Mouse (Mus musculus) right cerebral cortex, postnatal 10 days (tissue): ENCODE measurements around the gene Lrit3.
"Not testable (repeated sequence)": the region's sequence is repeated elsewhere in the genome, so short reads cannot be mapped to it uniquely, and the experiment has no call there.

Experiments
- DNase-seq, 2 experiments: peaks; one replicate each; pipeline ENCODE4 v3.0.0; 2021; ENCODE audit warnings: low spot score in 2 of 2

Lrit3 gene

GRCm38 (mm10) chr3:129771210-129771609 is 32.6 kb downstream of the Lrit3 start:
- no peak for DNase-seq

- DNase-seq = no peak
These were observed 36.6 kb downstream of the Lrit3 start for GRCm38 (mm10) chr3:129766971-129767794.

- DNase-seq = no peak
These were observed 37.7 kb downstream of the Lrit3 start for GRCm38 (mm10) chr3:129766106-129766505.

- not testable (repeated sequence) for DNase-seq
These were observed 46.2 kb downstream of the Lrit3 start for GRCm38 (mm10) chr3:129757599-129757998.

- DNase-seq = peak; percentile 30 to 34
These were observed 48.9 kb downstream of the Lrit3 start, which contains the start of gene Egf for GRCm38 (mm10) chr3:129754650-129755604. Gene Egf (minus strand): TSS chr3:129755316.

- peak in 1 of 2 experiments; percentile 27 for DNase-seq
These were observed 59.0 kb downstream of the Lrit3 start for GRCm38 (mm10) chr3:129744803-129745202.

GRCm38 (mm10) chr3:129742781-129743180 is 61.0 kb downstream of the Lrit3 start:
- DNase-seq = no peak

GRCm38 (mm10) chr3:129738291-129739183 is 65.3 kb downstream of the Lrit3 start:
- no peak for DNase-seq
